In genomic region chr3:95732744-95733521, GRCm38 (mm10) we compare ENCODE assay signal across 9 mouse cellular contexts. TPM values are rescaled to one million over a fixed set of nuclear protein-coding genes. Genes with fewer than 3 reads are reported as not detected.
A peak's percentile ranks its signal among the peaks of the same experiment; 100 is the strongest.
DNase-seq lines count a peak whose midpoint lies in the region; ATAC-seq lines count a peak whose summit lies in the region.
"Had no signal": no experiment of that assay in that cellular context is flagged by ENCODE, and none has a peak within 500 bp of the region (broad histone marks: within the 10 kb centered on the region; RNA-seq: fewer than 3 reads in every experiment).

No protein-coding gene starts in this region.

- no peaks in the 10 kb centered on the region for H3K9me3 ChIP-seq in kidney, embryonic 14.5 days (ENCODE audit: control insufficient read depth, low read length)

- no peak overlapping the region for H3K4me3 ChIP-seq in kidney, embryonic 14.5 days (ENCODE audit: low read length)

- WGBS in kidney, embryonic 14.5 days: 85% methylated on average over 11 of the region's 11 CpGs

- H3K27me3 ChIP-seq in kidney, embryonic 14.5 days (ENCODE audit: control insufficient read depth, insufficient read depth, low read length): no peaks in the 10 kb centered on the region

- H3K9ac ChIP-seq in kidney, embryonic 14.5 days (ENCODE audit: low read depth, low read length): no peak overlapping the region; the same call in 1 of the 2 replicates

- DNase-seq in kidney, adult 11 months: peak; percentile 31
- peak; percentile 55 for DNase-seq in fat pad, adult 2 months (ENCODE audit: extremely low read depth, low read depth, low spot score)
- peak; percentile 52 for DNase-seq in kidney, postnatal 10 days
- no peak for DNase-seq in right cerebral cortex, postnatal 10 days (ENCODE audit: low spot score in 2 of 2)
- no peak for DNase-seq in spleen, postnatal 36 days (ENCODE audit: low spot score in 2 of 2)
- no peak for DNase-seq in neural tube, embryonic 10.5 days (ENCODE audit: extremely low spot score, low spot score)
- DNase-seq: cerebellum, postnatal 25 days had no signal

- no peak for ATAC-seq in kidney, embryonic 14.5 days (ENCODE audit: low FRiP score, low TSS enrichment)
- ATAC-seq in megakaryocyte progenitor cell, adult 5-6 weeks (replicated peaks; ENCODE audit: poor library complexity): peak; percentile 43; the same call in 1 of the 2 replicates

- no peak overlapping the region for H3K27ac ChIP-seq in kidney, embryonic 14.5 days (ENCODE audit: low read depth, low read length)

- peaks cover 12% of the 10 kb centered on the region; the same call in 1 of the 2 replicates for H3K4me1 ChIP-seq in kidney, embryonic 14.5 days (ENCODE audit: control insufficient read depth, insufficient read depth, low read length)

- peaks cover 19% of the 10 kb centered on the region for H3K36me3 ChIP-seq in kidney, embryonic 14.5 days (ENCODE audit: control insufficient read depth, insufficient read depth, low read length)

- no peak overlapping the region for H3K4me2 ChIP-seq in kidney, embryonic 14.5 days (replicated peaks; ENCODE audit: low read depth, low read length)

RNA-seq across cellular contexts. Expression of gene Ecm1, which starts 6.4 kb away (rescaled TPM):
- 168 and 204 TPM in 2 replicates for polyA plus RNA-seq in kidney, embryonic 14.5 days (2014; fragmentation: Nextera tagmentation; extraction: Ambion mirVana)
- total RNA-seq in megakaryocyte progenitor cell, adult 5-6 weeks (2015): 3.9 and 5.4 TPM in 2 replicates
- 0.37 and 1.8 TPM in 2 replicates for total RNA-seq in megakaryocyte progenitor cell, adult 5-6 weeks (2017)

RNA-seq across cellular contexts. Expression of gene Tars2, which starts 27.1 kb away (rescaled TPM):
- polyA plus RNA-seq in kidney, embryonic 14.5 days (2014; fragmentation: Nextera tagmentation; extraction: Ambion mirVana): 37.5 and 56.6 TPM in 2 replicates
- 27.8 and 29.9 TPM in 2 replicates for total RNA-seq in megakaryocyte progenitor cell, adult 5-6 weeks (2015)
- total RNA-seq in megakaryocyte progenitor cell, adult 5-6 weeks (2017): 47.3 and 52.2 TPM in 2 replicates

RNA-seq across cellular contexts. Expression of gene Adamtsl4, which starts 45.2 kb away (rescaled TPM):
- 2.0 and 3.7 TPM in 2 replicates for polyA plus RNA-seq in kidney, embryonic 14.5 days (2014; fragmentation: Nextera tagmentation; extraction: Ambion mirVana)
- total RNA-seq in megakaryocyte progenitor cell, adult 5-6 weeks (2015): 0.17 and 1.4 TPM in 2 replicates
- 0.33 TPM in 1 of 2 replicates, not detected in the other for total RNA-seq in megakaryocyte progenitor cell, adult 5-6 weeks (2017)

Comparison
In these comparisons a context has a peak if more than half of its experiments do, and no peak if none do; other contexts are left out.
1. DNase-seq: peak in kidney, adult 11 months (single experiment), fat pad, adult 2 months (single experiment) and kidney, postnatal 10 days (single experiment); none in right cerebral cortex, postnatal 10 days (0 of 2), spleen, postnatal 36 days (0 of 2) and neural tube, embryonic 10.5 days (single experiment).